Mouse (Mus musculus) c-Kit-positive CD71-positive TER-119-positive erythroid progenitor cells, embryonic 14.5 days (primary cell): ENCODE data around the gene Gzmg.
"Not testable (repeated sequence)": the region's sequence is repeated elsewhere in the genome, so short reads cannot be mapped to it uniquely, and the experiment has no call there.

Experiments used
- DNase-seq: peaks from one replicate; pipeline ENCODE4 v3.0.0-alpha.2; 2013; ENCODE audit warnings: low spot score

Gene Gzmg

DNA sequence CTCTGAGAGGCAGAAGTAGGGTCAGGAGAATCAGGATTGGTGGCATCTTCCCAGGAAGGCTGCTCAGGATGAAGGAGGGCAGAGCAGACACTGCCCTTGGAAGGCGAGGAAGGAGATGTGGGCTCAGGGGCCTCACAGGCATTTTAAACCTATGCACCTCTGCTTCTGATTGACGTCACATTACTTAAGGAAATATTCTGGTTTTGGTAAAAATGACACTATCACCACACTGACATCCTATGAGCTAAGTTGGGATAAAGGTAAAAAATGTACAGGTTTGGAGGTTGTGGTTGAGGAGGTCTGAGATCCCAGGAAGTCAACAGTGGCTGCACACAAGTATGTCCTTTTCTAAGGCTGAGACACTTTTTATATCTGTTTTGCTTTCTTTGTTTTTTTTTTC lies at the start of gene Gzmg:
Gzmg (minus strand) TSS at position 101 of the 400 bp plus-strand sequence.
- not testable (repeated sequence) for DNase-seq

DNA sequence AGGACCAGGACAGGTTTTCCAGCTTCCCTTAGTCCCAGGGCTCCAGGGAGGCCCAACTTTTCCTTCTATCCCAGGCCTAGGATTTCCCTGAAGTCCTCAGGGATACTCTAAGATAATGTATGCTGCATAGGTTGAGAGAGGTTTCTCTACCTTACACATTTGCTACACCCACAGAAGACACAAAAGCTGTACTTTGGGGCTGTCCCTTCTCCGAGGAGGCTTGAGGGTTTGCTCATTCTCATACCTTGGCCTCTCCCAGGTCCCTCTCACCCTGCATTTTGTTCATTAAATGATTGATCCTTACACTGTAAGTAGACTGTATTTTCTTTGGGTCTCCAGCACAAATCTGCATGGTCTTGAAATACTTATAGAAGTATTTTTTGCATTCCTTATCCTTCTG lies 46.2 kb upstream of the Gzmg start:
- DNase-seq: no peak

DNA sequence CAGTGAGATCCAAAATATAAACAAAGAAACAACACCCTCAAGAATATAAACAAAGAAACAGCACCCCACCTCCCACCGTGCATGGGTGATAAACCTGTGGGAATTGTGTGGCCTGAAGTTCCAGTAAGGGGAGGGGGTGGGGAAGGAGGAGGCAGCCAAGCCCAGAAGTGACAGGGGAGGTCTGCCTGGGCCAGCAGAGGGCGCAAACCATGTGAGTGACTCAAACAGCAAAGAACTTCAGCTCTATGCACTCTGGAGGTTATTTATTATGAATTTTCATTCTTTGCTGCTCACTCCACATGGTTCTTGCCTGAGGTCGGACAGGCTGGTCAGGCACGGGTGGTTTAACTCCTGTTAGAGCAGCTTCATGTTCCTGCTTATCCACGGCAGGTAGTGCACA lies 45.6 kb upstream of the Gzmg start:
- not testable (repeated sequence) for DNase-seq

DNA sequence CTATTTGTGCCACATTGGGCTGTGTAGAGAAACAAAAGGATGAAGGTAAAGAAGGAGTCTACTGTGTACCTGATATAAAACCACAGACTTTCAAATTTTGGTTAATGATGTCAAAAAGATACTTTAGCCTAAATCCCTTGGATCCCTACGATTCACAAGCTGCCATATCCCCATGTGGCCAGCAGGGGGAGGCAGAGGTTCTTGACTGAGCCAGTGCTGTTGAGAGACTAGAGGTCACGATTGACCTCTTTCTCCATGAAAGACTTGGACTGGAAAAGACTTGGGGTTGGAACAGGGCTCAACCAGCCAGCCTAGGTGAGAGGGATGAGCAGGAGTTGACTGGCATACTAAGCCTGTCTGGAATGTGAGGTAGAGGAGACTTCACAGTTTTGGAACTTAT lies 44.6 kb upstream of the Gzmg start:
- peak; percentile 52 for DNase-seq

DNA sequence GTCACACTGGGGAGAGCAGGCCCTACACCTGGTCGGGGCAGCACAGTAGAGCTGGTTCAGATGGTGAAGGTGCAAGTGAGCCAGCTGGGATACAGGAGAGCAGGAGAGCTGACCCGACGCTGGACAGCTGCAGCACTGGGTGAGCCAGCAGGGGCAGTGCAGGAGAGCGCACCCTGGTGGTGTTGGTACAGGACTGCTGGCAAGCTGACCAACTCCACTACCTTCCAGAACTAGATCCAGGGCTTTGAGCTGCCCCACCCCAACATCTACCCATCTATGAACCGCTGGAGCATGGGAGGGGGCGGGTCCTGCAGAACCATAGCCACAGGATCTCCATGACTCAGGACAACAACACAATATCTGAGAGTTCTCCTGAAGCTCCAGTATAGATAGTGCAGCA lies 27.6 kb upstream of the Gzmg start:
- no peak for DNase-seq

DNA sequence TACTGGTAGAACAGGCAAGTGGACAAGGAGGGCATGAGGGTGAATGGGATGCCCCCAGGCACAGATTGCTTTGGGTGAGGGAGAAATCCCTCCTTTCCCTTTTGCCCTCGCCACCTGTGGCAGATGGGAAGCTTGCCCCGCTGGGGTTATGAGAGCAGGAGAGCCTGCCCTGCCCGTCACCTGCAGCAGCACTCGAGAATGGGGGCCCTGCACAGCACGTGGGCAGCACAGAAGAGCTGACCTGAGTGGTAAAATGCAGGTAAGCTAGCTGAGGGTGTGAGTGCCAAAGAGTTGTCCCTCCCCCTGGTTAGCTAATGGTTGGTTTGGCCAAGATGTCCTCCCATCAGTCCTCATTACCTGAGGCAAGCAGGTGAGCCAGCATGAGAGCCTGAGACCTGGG lies 27.1 kb upstream of the Gzmg start:
- no peak for DNase-seq

DNA sequence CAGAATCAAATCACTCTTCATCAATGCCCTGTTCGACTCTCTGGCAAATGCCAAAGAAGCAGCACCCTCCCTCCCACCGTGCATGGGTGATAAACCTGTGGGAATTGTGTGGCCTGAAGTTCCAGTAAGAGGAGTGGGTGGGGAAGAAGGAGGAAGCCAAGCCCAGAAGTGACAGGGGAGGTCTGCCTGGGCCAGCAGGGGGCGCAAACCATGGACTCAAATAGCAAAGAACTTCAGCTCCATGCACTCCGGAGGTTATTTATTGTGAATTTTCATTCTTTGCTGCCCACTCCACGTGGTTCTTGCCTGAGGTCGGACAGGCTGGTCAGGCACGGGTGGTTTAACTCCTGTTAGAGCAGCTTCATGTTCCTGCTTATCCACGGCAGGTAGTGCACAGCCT lies 18.3 kb upstream of the Gzmg start:
- DNase-seq: peak; percentile 9

DNA sequence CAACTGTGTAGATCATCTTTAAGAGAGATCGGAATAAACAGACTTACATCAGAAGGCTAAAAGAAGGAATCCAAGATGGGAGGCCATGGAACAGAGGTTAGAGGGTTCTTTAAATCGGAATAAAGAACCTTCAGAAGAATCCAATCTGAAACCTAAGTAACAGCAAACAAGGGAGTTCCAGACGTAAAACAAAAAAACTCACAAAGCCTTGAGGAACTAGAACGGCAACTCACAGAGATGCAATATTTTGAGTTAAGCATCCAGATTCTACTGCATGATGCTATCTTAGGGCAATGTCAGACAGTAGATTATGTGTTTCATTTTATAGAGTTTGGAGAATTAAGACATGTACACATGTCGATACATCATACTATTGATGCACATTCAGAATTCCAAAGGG lies 15.1 kb upstream of the Gzmg start, which contains the start of gene Gzmn:
Gzmn (minus strand) TSS at position 101 of the 400 bp plus-strand sequence.
- DNase-seq: no peak

DNA sequence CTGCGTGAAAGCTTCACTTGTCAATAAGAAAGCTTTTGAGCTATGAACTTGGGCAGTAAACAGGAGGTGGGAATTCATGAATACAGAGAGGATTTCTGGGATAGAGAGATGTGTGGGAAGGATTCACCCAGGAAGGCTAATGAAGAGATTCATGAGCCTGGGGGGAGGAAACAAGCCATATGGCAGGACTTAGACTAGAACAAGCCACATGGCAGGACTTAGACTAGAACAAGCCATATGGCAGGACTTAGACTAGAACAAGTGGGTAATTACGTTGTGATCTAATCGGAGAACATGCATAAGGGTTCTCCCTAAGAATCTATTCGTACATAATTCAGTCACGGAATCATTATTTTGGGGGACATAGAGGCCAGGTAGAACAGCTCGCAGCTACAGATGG lies 14.0 kb upstream of the Gzmg start:
- no peak for DNase-seq

DNA sequence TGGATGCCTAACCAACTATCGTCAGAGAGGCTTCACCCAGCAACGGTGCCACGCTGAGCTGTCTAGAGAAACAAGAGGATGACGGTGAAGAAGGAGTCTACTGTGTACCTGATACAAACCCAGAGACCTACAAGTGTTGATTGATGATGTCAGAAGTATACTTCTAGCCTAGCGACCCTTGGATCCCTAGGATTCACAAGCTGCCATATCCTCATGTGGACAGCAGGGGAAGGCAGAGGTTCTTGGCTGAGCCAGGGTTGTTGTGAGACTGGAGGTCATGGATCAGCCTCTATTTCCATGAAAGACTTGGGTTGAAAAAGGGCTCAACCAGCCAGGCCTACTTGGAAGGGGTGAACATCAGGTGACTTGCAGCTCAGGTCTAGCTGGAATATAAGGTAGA lies 13.4 kb upstream of the Gzmg start:
- no peak for DNase-seq

DNA sequence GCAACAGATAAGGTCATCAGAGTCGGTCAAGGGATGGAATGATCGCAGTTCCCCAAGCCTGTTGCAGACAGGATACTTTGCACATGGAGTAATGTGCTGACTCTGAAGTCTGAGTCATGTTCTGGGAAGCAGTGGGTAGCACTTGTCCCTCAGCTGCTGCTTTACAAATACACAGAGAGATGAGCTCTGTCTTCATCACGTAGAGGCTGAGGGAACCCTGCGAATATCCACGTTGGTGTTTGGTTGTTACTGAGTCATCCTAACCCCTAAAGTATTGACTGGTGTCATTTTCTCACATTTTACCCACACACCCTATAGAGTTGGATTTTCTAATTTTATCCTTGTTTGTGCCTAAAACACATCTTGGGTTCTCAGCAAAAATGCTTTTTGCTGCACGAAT lies 8.6 kb upstream of the Gzmg start:
- no peak for DNase-seq

DNA sequence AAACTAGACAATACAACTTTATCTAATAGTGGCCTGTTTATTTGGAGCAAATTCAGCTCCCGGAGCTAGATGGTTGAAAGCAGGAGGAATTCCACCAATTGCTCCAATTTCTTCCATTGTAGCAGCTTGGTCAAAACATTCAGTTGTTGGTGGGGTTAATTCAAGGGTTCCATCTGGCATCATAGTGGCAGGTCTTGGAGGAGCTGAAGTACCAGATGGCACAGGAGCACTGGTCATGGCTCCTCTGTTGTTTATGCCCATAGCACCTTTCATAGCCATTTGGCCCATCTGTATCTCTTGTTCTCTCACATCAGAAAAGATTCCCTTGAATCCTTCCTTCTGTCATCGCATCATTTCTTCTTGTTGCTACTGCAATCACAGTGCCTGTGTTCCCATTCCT lies 2.7 kb upstream of the Gzmg start:
- no peak for DNase-seq

DNA sequence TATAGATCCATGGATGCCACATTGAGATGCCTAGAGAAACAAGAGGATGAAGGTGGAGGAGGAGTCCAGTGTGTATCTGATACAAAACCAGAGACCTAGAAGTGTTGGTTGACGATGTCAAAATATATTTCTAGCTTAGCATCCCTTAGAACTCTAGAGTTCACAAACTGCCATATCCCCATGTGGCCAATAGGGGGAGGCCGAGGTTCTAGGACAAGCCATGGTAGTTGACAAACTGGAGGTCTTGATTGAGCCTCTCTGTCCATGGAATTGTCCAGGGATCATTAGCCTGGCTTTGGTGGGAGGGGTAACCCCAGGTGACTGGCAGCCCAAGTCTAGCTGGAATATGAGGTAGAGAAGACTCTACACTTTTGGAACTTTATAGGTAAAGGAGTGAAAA lies 4.0 kb downstream of the Gzmg start:
- no peak for DNase-seq

DNA sequence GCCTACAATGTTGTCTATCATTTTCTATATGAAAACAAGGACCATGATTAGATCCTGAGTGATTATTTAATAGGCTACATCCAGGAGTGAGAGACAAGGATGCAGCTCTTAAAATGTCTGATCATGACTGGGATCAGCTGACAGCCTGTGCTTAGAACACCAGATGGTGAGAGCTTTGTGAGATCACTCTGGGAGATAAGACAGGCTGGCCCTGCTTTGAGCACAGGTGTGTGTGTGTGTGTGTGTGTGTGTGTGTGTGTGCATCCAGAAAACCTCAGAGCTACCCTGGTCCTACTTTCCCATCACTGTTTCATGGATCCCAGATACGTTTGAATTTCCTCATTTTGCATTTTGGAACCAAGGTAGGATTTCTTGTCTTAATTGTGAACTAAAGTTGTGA lies 25.7 kb downstream of the Gzmg start:
- DNase-seq: not testable (repeated sequence)

DNA sequence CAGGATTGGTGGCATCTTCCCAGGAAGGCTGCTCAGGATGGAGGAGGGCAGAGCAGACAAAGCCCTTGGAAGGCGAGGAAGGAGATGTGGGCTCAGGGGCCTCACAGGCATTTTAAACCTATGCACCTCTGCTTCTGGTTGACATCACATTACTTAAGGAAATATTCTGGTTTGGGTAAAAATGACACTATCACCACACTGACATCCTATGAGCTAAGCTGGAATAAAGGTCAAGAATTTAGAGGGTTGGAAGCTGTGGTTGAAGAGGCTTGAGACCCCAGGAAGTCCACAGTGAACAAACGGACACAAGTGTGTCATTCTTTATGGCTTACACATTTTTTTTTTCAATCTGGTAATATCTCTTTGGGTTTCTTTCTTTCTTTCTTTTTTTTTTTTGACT lies 26.9 kb downstream of the Gzmg start, which contains the start of gene Gzmd:
Gzmd (minus strand) TSS at position 101 of the 400 bp plus-strand sequence.
- DNase-seq: not testable (repeated sequence)

DNA sequence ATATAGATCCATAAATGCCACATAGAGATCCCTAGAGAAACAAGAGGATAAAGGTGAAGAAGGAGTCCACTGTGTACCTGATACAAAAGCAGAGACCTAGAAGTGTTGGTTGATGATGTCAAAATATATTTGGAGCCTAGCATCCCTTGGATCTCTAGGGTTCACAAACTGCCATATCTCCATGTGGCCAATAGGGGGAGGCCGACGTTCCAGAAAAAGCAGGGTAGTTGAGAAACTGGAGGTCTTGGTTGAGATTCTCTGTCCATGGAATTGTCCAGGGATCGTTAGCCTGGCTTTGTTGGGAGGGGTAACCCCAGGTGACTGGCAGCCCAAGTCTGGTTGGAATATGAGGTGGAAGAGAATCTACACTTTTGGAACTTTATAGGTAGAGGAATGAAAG lies 31.0 kb downstream of the Gzmg start:
- peak; percentile 2 for DNase-seq

DNA sequence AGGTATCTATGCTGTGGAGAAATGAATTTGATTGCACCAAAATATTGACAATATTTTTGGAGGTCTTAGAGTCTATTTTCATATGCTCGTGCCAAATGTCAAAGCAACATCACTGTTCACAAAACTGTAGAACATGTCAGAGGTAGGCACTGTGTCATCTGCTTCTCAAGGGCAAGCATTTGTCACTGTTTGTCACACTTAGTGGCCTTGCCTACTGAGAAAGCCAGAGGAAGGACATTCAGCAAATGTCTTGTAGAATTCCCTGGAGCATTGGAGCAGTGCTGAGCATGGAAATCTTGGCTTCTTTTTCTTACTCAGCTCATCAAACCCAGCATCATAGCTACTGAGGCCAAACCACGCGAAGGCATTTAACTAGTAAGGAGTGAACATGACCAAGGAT lies 35.9 kb downstream of the Gzmg start:
- DNase-seq: no peak

DNA sequence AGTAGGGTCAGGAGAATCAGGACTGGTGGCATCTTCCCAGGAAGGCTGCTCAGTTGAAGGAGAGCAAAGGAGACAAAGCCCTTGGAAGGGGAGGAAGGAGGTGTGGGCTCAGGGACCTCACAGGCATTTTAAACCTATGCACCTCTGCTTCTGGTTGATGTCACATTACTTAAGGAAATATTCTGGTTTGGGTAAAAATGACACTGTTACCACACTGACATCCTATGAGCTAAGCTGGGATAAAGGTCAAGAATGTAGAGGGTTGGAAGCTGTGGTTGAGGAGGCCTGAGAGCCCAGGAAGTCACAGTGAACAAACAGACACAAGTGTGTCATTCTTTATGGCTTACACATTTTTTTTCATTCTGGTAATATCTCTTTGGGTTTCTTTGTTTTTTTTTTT lies 38.9 kb downstream of the Gzmg start, which contains the start of gene Gzme:
Gzme (minus strand) TSS at position 101 of the 400 bp plus-strand sequence.
- no peak for DNase-seq

DNA sequence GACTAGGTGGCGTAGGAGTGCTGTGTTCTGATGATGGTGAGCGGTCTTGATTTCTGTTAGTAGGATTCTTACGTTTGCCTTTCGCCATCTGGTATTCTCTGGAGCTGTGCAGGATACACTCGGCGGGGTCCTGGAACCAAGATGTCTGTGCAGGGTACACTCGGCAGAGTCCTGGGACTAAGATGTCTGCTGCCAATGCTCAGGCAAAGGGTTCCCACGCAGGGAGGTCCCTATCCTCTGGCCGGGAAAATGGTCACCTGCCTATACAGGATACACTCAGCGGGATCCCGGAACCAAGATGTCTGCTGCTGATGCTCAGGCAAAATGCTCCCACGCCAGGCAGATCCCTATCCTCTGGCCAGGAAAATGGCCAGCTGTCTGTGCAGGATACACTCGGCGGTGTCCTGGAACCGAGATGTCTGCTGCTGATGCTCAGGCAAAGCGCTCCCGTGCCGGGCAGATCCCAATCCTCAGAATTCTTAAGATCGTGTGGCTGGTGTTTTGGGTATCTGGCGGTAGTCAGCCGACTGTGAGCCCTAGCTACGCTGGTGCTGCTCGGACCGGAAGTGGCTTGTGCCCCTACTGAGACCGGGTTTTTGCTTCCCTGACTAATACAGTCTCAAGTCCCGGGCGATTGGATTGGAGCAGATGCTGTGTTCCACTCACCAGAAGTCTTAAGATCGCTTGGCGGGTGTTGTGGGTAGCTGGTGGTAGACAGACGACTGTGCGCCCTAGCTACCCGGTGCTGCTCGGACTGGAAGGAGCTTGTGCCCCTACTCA lies 43.7 kb downstream of the Gzmg start:
- DNase-seq: not testable (repeated sequence)
